Mouse (Mus musculus): Measurements from ENCODE around the gene AL731706.1.
A peak's percentile ranks its signal among the peaks of the same experiment; 100 is the strongest.
"Not testable (repeated sequence)": the region's sequence is repeated elsewhere in the genome, so short reads cannot be mapped to it uniquely, and the experiment has no call there.

AL731706.1 gene

GRCm38 (mm10) chr2:136891068-136891950 is at the start of gene AL731706.1, which contains the start of the genes Slx4ip and Mkks:
Gene AL731706.1 (minus strand): TSS chr2:136891389.
Gene Slx4ip (plus strand): TSS chr2:136891218.
Gene Mkks (minus strand): TSS chr2:136891389.
- DNase-seq, result peak; percentile 99 to 100

- no peak for DNase-seq
Observed at GRCm38 (mm10) chr2:136938249-136938648, 47.1 kb upstream of the AL731706.1 start.

- no peak for DNase-seq
Observed at GRCm38 (mm10) chr2:136936391-136937288, 45.5 kb upstream of the AL731706.1 start.

GRCm38 (mm10) chr2:136921003-136921408 is 29.8 kb upstream of the AL731706.1 start:
- DNase-seq, result no peak

GRCm38 (mm10) chr2:136920257-136920993 is 29.2 kb upstream of the AL731706.1 start:
- no peak for DNase-seq

GRCm38 (mm10) chr2:136919433-136919832 is 28.2 kb upstream of the AL731706.1 start:
- DNase-seq, result peak in 1 of 2 experiments; percentile 39

GRCm38 (mm10) chr2:136914334-136914902 is 23.2 kb upstream of the AL731706.1 start:
- DNase-seq, result no peak

GRCm38 (mm10) chr2:136913021-136913420 is 21.8 kb upstream of the AL731706.1 start:
- no peak for DNase-seq

GRCm38 (mm10) chr2:136911958-136912411 is 20.8 kb upstream of the AL731706.1 start:
- DNase-seq, result peak in 1 of 2 experiments; percentile 13

GRCm38 (mm10) chr2:136909298-136909697 is 18.1 kb upstream of the AL731706.1 start:
- no peak for DNase-seq

GRCm38 (mm10) chr2:136908596-136908995 is 17.4 kb upstream of the AL731706.1 start:
- DNase-seq, result no peak

- no peak for DNase-seq
Observed at GRCm38 (mm10) chr2:136896131-136896530, 4.9 kb upstream of the AL731706.1 start.

GRCm38 (mm10) chr2:136894494-136894893 is 3.3 kb upstream of the AL731706.1 start:
- no peak for DNase-seq

- DNase-seq, result peak; percentile 97
Observed at GRCm38 (mm10) chr2:136891951-136892371, 772 bp upstream of the AL731706.1 start.

GRCm38 (mm10) chr2:136890716-136891067 is 497 bp downstream of the AL731706.1 start:
- not testable (repeated sequence) for DNase-seq

GRCm38 (mm10) chr2:136886846-136887245 is 4.3 kb downstream of the AL731706.1 start:
- peak in 1 of 2 experiments; percentile 57 for DNase-seq

GRCm38 (mm10) chr2:136885579-136885978 is 5.6 kb downstream of the AL731706.1 start, which contains the start of gene AL731706.2:
Gene AL731706.2 (minus strand): TSS chr2:136885679.
- DNase-seq, result no peak

GRCm38 (mm10) chr2:136854543-136855388 is 36.4 kb downstream of the AL731706.1 start:
- DNase-seq, result no peak

GRCm38 (mm10) chr2:136850366-136850765 is 40.8 kb downstream of the AL731706.1 start:
- DNase-seq, result no peak

GRCm38 (mm10) chr2:136837994-136838393 is 53.2 kb downstream of the AL731706.1 start:
- no peak for DNase-seq

GRCm38 (mm10) chr2:136835882-136836281 is 55.3 kb downstream of the AL731706.1 start:
- no peak for DNase-seq
